Mouse (Mus musculus): ENCODE results near the gene Ssr3.

GRCm38 (mm10) chr3:65372552-65372951 is 19.9 kb downstream of the Ssr3 start:
- no peak for TF ChIP-seq CTCF (IDR thresholded peaks at IDR 0.05; ENCODE audit: control insufficient read depth, insufficient read depth, insufficient replicate concordance, low read depth, low read length)
- TF ChIP-seq POLR2A (IDR thresholded peaks at IDR 0.05; ENCODE audit: control insufficient read depth, low read depth, low read length): no peak

Data from testis, adult 2 months (tissue).